Comparison of ENCODE assay signal across 8 mouse cellular contexts in genomic region chr4:40301076-40301789, GRCm38 (mm10). TPM values are rescaled to one million over a fixed set of nuclear protein-coding genes. Genes with fewer than 3 reads are reported as not detected.
A peak's percentile ranks its signal among the peaks of the same experiment; 100 is the strongest.
DNase-seq lines count a peak whose midpoint lies in the region; ATAC-seq lines count a peak whose summit lies in the region.

No protein-coding gene starts in this region.

- no peak overlapping the region for H3K27ac ChIP-seq in hindbrain, embryonic 15.5 days (replicated peaks)

- 0 out of 2 replicates have a peak, but pooled peaks cover 5% of the 10 kb centered on the region for H3K4me1 ChIP-seq in hindbrain, embryonic 15.5 days (replicated peaks)

- H3K36me3 ChIP-seq in hindbrain, embryonic 15.5 days: no peaks in the 10 kb centered on the region

- H3K9me3 ChIP-seq in hindbrain, embryonic 15.5 days: no peaks in the 10 kb centered on the region

- no peaks in the 10 kb centered on the region for H3K27me3 ChIP-seq in hindbrain, embryonic 15.5 days

- H3K4me3 ChIP-seq in hindbrain, embryonic 15.5 days: no peak overlapping the region

- H3K4me2 ChIP-seq in hindbrain, embryonic 15.5 days: peak overlapping the region; percentile 49

- peak; percentile 87 for ATAC-seq in hindbrain, embryonic 15.5 days (ENCODE audit: low FRiP score, low read depth)

- peak; percentile 81 for DNase-seq in NIH3T3 (ENCODE audit: low read depth)
- peak; percentile 84 to 90 for DNase-seq in cerebellum, postnatal 10 days
- DNase-seq in frontal cortex, postnatal 25 days (ENCODE audit: low spot score in 2 of 2): peak; percentile 56 to 78
- peak; percentile 73 to 76 for DNase-seq in layer of hippocampus, postnatal 36 days
- peak; percentile 71 for DNase-seq in lung, postnatal 25 days (ENCODE audit: low spot score)
- peak; percentile 54 for DNase-seq in retina, adult 2 months (ENCODE audit: low read depth, low spot score)
- peak; percentile 72 for DNase-seq in thymus, postnatal 25 days

- 11% methylated on average over 16 of the region's 16 CpGs for WGBS in hindbrain, embryonic 15.5 days

- no peak overlapping the region for H3K9ac ChIP-seq in hindbrain, embryonic 15.5 days

RNA-seq across cellular contexts. Expression of gene Ndufb6, which starts 22.0 kb away (rescaled TPM):
- polyA plus RNA-seq in hindbrain, embryonic 15.5 days (2015; fragmentation: Nextera tagmentation; extraction: Ambion mirVana): 361 and 394 TPM in 2 replicates
- 100 to 1,000 TPM; 171 to 194 TPM for total RNA-seq in layer of hippocampus, postnatal 36 days (2021)

RNA-seq across cellular contexts. Expression of gene Topors, which starts 31.6 kb away (rescaled TPM):
- polyA plus RNA-seq in hindbrain, embryonic 15.5 days (2015; fragmentation: Nextera tagmentation; extraction: Ambion mirVana): 29.2 and 31.1 TPM in 2 replicates
- total RNA-seq in layer of hippocampus, postnatal 36 days (2021): 10 to 100 TPM; 20.9 to 21.3 TPM

RNA-seq across cellular contexts. Expression of gene Smim27, which starts 31.9 kb away (rescaled TPM):
- polyA plus RNA-seq in hindbrain, embryonic 15.5 days (2015; fragmentation: Nextera tagmentation; extraction: Ambion mirVana): 13.7 and 20.3 TPM in 2 replicates
- total RNA-seq in layer of hippocampus, postnatal 36 days (2021): 10 to 100 TPM; 12.9 to 14.9 TPM
